ENCODE assay signal across 29 mouse cellular contexts in the genomic region with DNA sequence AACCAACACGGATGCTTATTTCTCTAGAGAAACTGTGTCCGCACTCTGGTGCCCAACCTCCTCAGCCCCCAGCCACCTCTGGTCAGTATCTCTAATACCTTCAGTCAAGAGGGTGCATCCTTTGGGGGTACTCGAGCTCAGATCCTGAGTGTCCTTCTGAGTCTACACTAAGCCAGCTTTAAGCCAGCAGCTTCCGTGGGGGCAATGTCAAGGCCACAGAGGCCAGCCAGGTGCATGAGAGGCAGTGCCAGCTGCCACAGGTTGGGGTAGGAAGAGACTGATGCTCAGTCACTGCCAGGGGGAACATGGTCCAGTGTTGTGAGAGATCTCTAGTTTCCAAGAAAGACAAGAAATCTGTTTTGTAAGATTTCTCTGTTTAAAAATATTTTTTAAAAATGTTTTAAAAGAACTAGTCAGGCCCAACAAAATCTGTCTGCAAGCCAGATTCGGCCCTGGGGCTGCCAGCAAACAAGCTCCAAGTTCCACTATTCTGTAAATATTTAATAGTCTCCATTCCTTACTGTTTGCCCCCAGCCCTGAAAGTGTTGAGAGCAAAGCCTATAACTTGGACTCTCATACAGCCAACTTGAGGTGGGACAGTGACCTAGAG. TPM values are rescaled to one million over a fixed set of nuclear protein-coding genes. Genes with fewer than 3 reads are reported as not detected.
A peak's percentile ranks its signal among the peaks of the same experiment; 100 is the strongest.
DNase-seq lines count a peak whose midpoint lies in the region; ATAC-seq lines count a peak whose summit lies in the region.
"Had no signal": no experiment of that assay in that cellular context is flagged by ENCODE, and none has a peak within 500 bp of the region (broad histone marks: within the 10 kb centered on the region; RNA-seq: fewer than 3 reads in every experiment).

No protein-coding gene starts in this region.

- peak; percentile 72 for DNase-seq in kidney, adult 9 months
- DNase-seq in lung, postnatal 14 days = peak; percentile 32
- no peak for DNase-seq in lung, postnatal 36 days
- DNase-seq in kidney, postnatal 25 days = peak; percentile 48 to 66
- DNase-seq in urinary bladder, postnatal 4 days (ENCODE audit: low spot score in 2 of 2) = no peak
- no peak for DNase-seq in cerebellum, postnatal 14 days
- DNase-seq: adrenal gland, adult 8-10 months; B cell, adult 2 months; cerebellum, adult 8-10 months; embryo, embryonic 11 days; gastrocnemius, postnatal 14 days; heart, postnatal 36 days; layer of hippocampus, postnatal 36 days; left cerebral cortex, postnatal 4 days; lung, embryonic 14.5 days; spleen, adult 18-20 months; thymus, adult 18-20 months; thymus, postnatal 36 days had no signal

- H3K27ac ChIP-seq in kidney, embryonic 14.5 days (ENCODE audit: low read depth, low read length) = no peak overlapping the region
- H3K27ac ChIP-seq: hindbrain, embryonic 12.5 days; hindbrain, postnatal 0 days; intestine, embryonic 15.5 days; liver, embryonic 14.5 days; midbrain, embryonic 15.5 days had no signal

- no peak overlapping the region for H3K4me3 ChIP-seq in kidney, embryonic 14.5 days (ENCODE audit: low read length)
- H3K4me3 ChIP-seq: embryonic facial prominence, embryonic 13.5 days; erythroblast, embryonic 14.5 days; hindbrain, embryonic 12.5 days; intestine, embryonic 15.5 days; midbrain, embryonic 10.5 days; midbrain, embryonic 15.5 days had no signal

- no peaks in the 10 kb centered on the region for H3K9me3 ChIP-seq in kidney, embryonic 14.5 days (ENCODE audit: control insufficient read depth, low read length)
- H3K9me3 ChIP-seq: embryonic facial prominence, embryonic 13.5 days; hindbrain, embryonic 12.5 days; intestine, embryonic 15.5 days; midbrain, embryonic 10.5 days; midbrain, embryonic 15.5 days had no signal

- H3K9ac ChIP-seq in kidney, embryonic 14.5 days (ENCODE audit: low read depth, low read length) = no peak overlapping the region
- H3K9ac ChIP-seq: embryonic facial prominence, embryonic 13.5 days; hindbrain, embryonic 12.5 days; intestine, embryonic 15.5 days; liver, embryonic 14.5 days; lung, embryonic 14.5 days; midbrain, embryonic 15.5 days had no signal

- WGBS in kidney, embryonic 14.5 days = 86% methylated on average over 5 of the region's 5 CpGs

- H3K4me2 ChIP-seq in kidney, embryonic 14.5 days (replicated peaks; ENCODE audit: low read depth, low read length) = no peak overlapping the region
- H3K4me2 ChIP-seq: embryonic facial prominence, embryonic 13.5 days; heart, embryonic 11.5 days; hindbrain, embryonic 12.5 days; intestine, embryonic 15.5 days; lung, embryonic 14.5 days; midbrain, embryonic 15.5 days had no signal

- H3K27me3 ChIP-seq in kidney, embryonic 14.5 days (ENCODE audit: control insufficient read depth, insufficient read depth, low read length) = no peaks in the 10 kb centered on the region
- H3K27me3 ChIP-seq: embryonic facial prominence, embryonic 13.5 days; hindbrain, embryonic 12.5 days; intestine, embryonic 15.5 days; midbrain, embryonic 15.5 days had no signal

- no peak for ATAC-seq in kidney, embryonic 14.5 days (ENCODE audit: low FRiP score, low TSS enrichment)
- ATAC-seq: forebrain, embryonic 16.5 days; hindbrain, postnatal 0 days; intestine, embryonic 15.5 days; midbrain, embryonic 15.5 days had no signal

- no peaks in the 10 kb centered on the region for H3K36me3 ChIP-seq in kidney, embryonic 14.5 days (ENCODE audit: control insufficient read depth, insufficient read depth, low read length)
- H3K36me3 ChIP-seq: embryonic facial prominence, embryonic 13.5 days; hindbrain, embryonic 12.5 days; intestine, embryonic 15.5 days; midbrain, embryonic 10.5 days; midbrain, embryonic 15.5 days had no signal

- no peaks in the 10 kb centered on the region for H3K4me1 ChIP-seq in kidney, embryonic 14.5 days (ENCODE audit: control insufficient read depth, insufficient read depth, low read length)

RNA-seq across cellular contexts. Expression of gene Bag3, which starts 31.8 kb away (rescaled TPM):
- 10.4 and 11.5 TPM in 2 replicates for polyA plus RNA-seq in kidney, embryonic 14.5 days (2014; fragmentation: Nextera tagmentation; extraction: Ambion mirVana)

RNA-seq across cellular contexts. Expression of gene Inpp5f, which starts 55.9 kb away (rescaled TPM):
- polyA plus RNA-seq in kidney, embryonic 14.5 days (2014; fragmentation: Nextera tagmentation; extraction: Ambion mirVana) = 21.6 and 36.5 TPM in 2 replicates

Comparison
In these comparisons a context has a peak if more than half of its experiments do, and no peak if none do; other contexts are left out.
1. DNase-seq: peak in kidney, adult 9 months (single experiment), lung, postnatal 14 days (single experiment) and kidney, postnatal 25 days (2 of 2); none in lung, postnatal 36 days (single experiment), urinary bladder, postnatal 4 days (0 of 2) and cerebellum, postnatal 14 days (0 of 2).